Mouse (Mus musculus) G1E (cell line): Measurements from ENCODE around the gene Wnt11. TPM values are rescaled to one million over a fixed set of nuclear protein-coding genes. Genes with fewer than 3 reads are reported as not detected.

Source experiments
- ATAC-seq: 2 replicates; pipeline ENCODE4 v1.8.0; 2016; ENCODE audit warnings: mild to moderate bottlenecking; ENCODE audit not compliant: insufficient number of reproducible peaks, poor library complexity, low FRiP score, severe bottlenecking; ENCODE audit errors: extremely low read depth
- DNase-seq: peaks from one replicate; pipeline ENCODE4 v3.0.0; 2012; ENCODE audit warnings: low spot score
- H3K27me3 ChIP-seq: 2 replicates; pipeline ENCODE4 v1.6.1; 2012; ENCODE audit warnings: mild to moderate bottlenecking, low read length, inconsistent platforms; ENCODE audit not compliant: insufficient read depth
- H3K36me3 ChIP-seq: replicated peaks from 2 replicates; pipeline ENCODE3; 2012; ENCODE audit warnings: mild to moderate bottlenecking, inconsistent platforms
- H3K4me1 ChIP-seq: 2 replicates; pipeline ENCODE4 v1.6.1; 2012; ENCODE audit warnings: low read depth, low read length, inconsistent platforms, mixed read lengths; ENCODE audit not compliant: insufficient read depth
- H3K4me3 ChIP-seq: 2 replicates; pipeline ENCODE4 v1.5.1; 2012; ENCODE audit warnings: low read depth, mild to moderate bottlenecking, inconsistent platforms, low read length, moderate library complexity, mixed read lengths
- H3K9me3 ChIP-seq: replicated peaks from 2 replicates; pipeline ENCODE4 v1.6.1; 2012; ENCODE audit warnings: inconsistent platforms
- CTCF ChIP-seq: IDR thresholded peaks from 2 replicates; pipeline ENCODE4 v1.5.1; 2012; ENCODE audit warnings: low read depth, low read length, inconsistent platforms, mixed read lengths
- GATA1 ChIP-seq: IDR thresholded peaks from 2 replicates; pipeline ENCODE4 v1.6.1; 2012; ENCODE audit warnings: borderline replicate concordance, low read length, inconsistent platforms, mixed read lengths
- GATA2 ChIP-seq: IDR thresholded peaks from 2 replicates; pipeline ENCODE4 v1.6.1; 2012; ENCODE audit warnings: low read depth, low read length, inconsistent platforms, borderline replicate concordance
- POLR2AphosphoS5 ChIP-seq: IDR thresholded peaks from 2 replicates; pipeline ENCODE4 v1.6.1; 2012; ENCODE audit warnings: low read depth, low read length, inconsistent platforms; ENCODE audit not compliant: insufficient replicate concordance
- TAL1 ChIP-seq: conservative IDR thresholded peaks from 2 replicates; pipeline ENCODE4 v1.6.1; 2012; ENCODE audit warnings: low read depth, low read length, inconsistent platforms, mixed read lengths
- polyA plus RNA-seq: library from polyadenylated mRNA; stranded (reverse); fragments of >175 nt; gene quantifications from 2 replicates; pipeline ENCODE4 v1.2.3, GENCODE M21; 2012
- total RNA-seq, 2 experiments: library from RNA; stranded (forward) in 1 of 2; stranded (reverse) in 1 of 2; fragments of 200-1000 nt in 1 of 2; fragments of >200 nt in 1 of 2; fragmentation: Nextera tagmentation in 1 of 2; gene quantifications; 2 replicates each; pipeline ENCODE4 v1.2.3; 2014 to 2017

Wnt11 gene
- total and polyA plus RNA-seq, 3 experiments = not detected

DNA sequence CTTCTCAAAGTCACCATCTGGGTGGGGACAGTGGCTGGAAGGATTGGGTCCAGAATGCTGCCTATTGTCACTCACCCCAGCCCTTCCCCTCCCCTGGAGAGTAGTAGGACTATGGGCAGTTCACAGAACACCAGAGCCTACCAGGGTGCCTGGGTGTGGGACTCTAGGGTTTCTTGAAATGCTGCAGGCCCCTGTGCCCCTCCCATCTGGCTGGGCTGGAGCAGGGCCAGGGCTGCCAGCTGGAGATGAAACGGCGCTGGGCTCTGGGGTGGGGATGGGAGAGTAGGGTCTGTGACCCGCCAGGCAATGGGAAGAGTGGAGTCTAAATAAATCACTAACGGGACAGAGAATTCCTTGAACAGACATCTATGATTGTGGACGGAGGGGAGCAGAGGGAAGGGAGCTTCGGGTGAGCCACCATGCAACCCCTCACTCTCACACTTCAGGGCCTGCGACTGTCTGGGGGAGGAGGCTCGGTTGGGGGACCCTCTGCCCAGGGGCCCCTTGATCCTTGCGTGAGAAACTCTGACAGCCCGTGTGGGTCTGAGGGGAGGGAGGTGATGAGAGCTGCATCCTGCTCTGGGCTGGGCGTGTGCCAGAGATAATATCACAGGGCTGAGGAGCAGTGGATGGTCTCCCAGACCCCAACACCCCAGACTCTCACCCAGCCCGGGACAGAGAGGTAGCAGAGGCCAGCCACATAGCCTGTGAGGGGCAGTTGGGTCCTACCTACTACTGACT, 32.3 kb downstream of the Wnt11 start:
- 0 out of 2 replicates have a peak, but pooled peaks cover 3% of the 10 kb centered on the region for H3K4me1 ChIP-seq
- no peaks in the 10 kb centered on the region for H3K36me3 ChIP-seq
- H3K27me3 ChIP-seq = peaks cover 25% of the 10 kb centered on the region
- no peak overlapping the region for H3K4me3 ChIP-seq
- TF ChIP-seq GATA1 (no peak), TAL1 (no peak), GATA2 (no peak), POLR2AphosphoS5 (no peak), CTCF (no peak)
- ATAC-seq = no peak
- DNase-seq = no peak
- H3K9me3 ChIP-seq = no peaks in the 10 kb centered on the region

DNA sequence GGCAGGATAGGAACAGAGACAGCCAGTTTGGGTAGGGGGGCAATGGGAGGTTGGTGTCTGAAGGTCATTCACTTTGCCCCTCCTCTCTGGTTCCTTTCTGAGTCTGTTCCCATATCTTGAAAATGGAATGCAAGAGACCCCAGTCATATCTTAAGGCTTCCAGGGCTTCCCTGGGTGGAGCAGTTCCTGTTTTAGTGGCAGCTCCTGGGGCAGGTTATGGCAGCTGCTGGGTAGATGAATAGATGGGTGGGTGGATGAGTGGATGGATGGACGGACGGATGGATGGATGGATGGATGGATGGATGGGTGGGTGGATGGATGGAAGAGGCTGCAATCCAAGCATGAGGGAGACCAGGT, 32.9 kb downstream of the Wnt11 start:
- Histone ChIP-seq H3K4me1 (0 out of 2 replicates have a peak, but pooled peaks cover 3% of the 10 kb centered on the region), H3K36me3 (no peaks in the 10 kb centered on the region), H3K27me3 (peaks cover 25% of the 10 kb centered on the region), H3K4me3 (no peak overlapping the region), H3K9me3 (no peaks in the 10 kb centered on the region)
- DNase-seq (no peak), ATAC-seq (no peak)
- TF ChIP-seq GATA2 = no peak
- no peak for TF ChIP-seq GATA1
- TF ChIP-seq TAL1 = no peak
- no peak for TF ChIP-seq CTCF
- no peak for TF ChIP-seq POLR2AphosphoS5

DNA sequence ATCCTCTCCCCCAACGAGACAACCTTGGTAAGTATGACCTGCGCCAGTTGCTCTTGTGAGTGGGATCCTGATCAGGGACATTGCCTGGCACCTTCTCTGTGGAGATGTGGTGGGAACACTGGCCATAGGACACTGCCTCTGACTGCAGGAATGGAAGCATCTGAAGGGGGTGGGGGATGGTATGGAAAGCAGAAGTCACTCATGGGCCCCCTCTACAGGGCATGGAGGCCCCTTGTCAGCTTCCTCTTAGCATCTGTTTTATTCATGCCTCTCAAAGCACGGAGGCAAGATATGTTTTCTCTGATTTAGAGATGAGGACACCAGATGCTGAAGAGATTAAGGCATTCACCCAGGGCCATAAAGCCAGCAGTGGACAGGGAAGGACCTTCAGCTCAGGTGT, 34.2 kb downstream of the Wnt11 start:
- TF ChIP-seq GATA2 = no peak
- no peak for TF ChIP-seq CTCF
- TF ChIP-seq GATA1 = no peak
- no peak for TF ChIP-seq TAL1
- TF ChIP-seq POLR2AphosphoS5 = no peak

DNA sequence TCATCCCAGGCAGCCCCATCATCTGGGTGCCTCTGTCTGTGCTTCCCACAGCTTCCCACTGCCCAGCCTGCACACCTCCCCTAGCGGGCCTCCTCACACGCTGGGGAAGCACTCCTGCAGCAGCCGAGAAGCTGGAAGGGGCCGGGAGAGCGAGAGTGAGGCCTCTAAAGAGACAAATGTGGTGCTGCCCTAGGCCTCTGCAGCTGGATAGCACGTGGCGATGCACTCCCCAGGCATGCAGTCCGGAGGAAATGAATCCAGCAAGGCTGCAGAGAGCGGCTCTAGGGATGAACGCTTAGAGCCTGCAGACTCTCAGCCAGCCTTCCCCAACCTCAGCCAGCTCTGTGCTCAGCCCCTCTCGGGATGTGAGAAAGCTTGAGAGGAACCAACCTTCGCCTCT, 35.9 kb downstream of the Wnt11 start:
- Histone ChIP-seq H3K36me3 (no peaks in the 10 kb centered on the region), H3K4me1 (0 out of 2 replicates have a peak, but pooled peaks cover 3% of the 10 kb centered on the region), H3K4me3 (no peak overlapping the region), H3K9me3 (no peaks in the 10 kb centered on the region), H3K27me3 (peaks cover 13% of the 10 kb centered on the region)
- no peak for DNase-seq
- no peak for TF ChIP-seq CTCF
- TF ChIP-seq TAL1 = no peak
- no peak for TF ChIP-seq POLR2AphosphoS5
- TF ChIP-seq GATA2 = no peak
- TF ChIP-seq GATA1 = no peak
- no peak for ATAC-seq

More for the DNA sequence above, 34.2 kb downstream of the Wnt11 start:
- no peak overlapping the region for H3K4me3 ChIP-seq
- no peak for DNase-seq
- H3K4me1 ChIP-seq = 0 out of 2 replicates have a peak, but pooled peaks cover 3% of the 10 kb centered on the region
- no peaks in the 10 kb centered on the region for H3K9me3 ChIP-seq
- peaks cover 15% of the 10 kb centered on the region for H3K27me3 ChIP-seq
- no peak for ATAC-seq
- H3K36me3 ChIP-seq = no peaks in the 10 kb centered on the region

GRCm38 (mm10) chr7:98871882-98872281, 37.0 kb downstream of the Wnt11 start:
- Histone ChIP-seq H3K4me3 (no peak overlapping the region), H3K9me3 (no peaks in the 10 kb centered on the region), H3K27me3 (peaks cover 17% of the 10 kb centered on the region), H3K36me3 (no peaks in the 10 kb centered on the region), H3K4me1 (0 out of 2 replicates have a peak, but pooled peaks cover 3% of the 10 kb centered on the region)
- ATAC-seq = no peak
- TF ChIP-seq TAL1 (no peak), GATA1 (no peak), GATA2 (no peak), CTCF (no peak), POLR2AphosphoS5 (no peak)
- DNase-seq = no peak

- H3K36me3 ChIP-seq = no peaks in the 10 kb centered on the region
- no peak for DNase-seq
- ATAC-seq = no peak
- no peak overlapping the region for H3K4me3 ChIP-seq
- H3K9me3 ChIP-seq = no peaks in the 10 kb centered on the region
- H3K4me1 ChIP-seq = 0 out of 2 replicates have a peak, but pooled peaks cover 3% of the 10 kb centered on the region
- peaks cover 13% of the 10 kb centered on the region for H3K27me3 ChIP-seq
- TF ChIP-seq TAL1 (no peak), GATA1 (no peak), GATA2 (no peak), CTCF (no peak), POLR2AphosphoS5 (no peak)
Measured at GRCm38 (mm10) chr7:98873316-98873715, 38.4 kb downstream of the Wnt11 start.
